Mouse (Mus musculus) heart, embryonic 10.5 days (tissue): ENCODE data around the gene Plscr2. TPM values are rescaled to one million over a fixed set of nuclear protein-coding genes. Genes with fewer than 3 reads are reported as not detected.

Experiments used
- DNase-seq: peaks from one replicate; pipeline ENCODE4 v3.0.0-alpha.2; 2017; ENCODE audit warnings: low spot score
- H3K27ac ChIP-seq: fragments of 300-500 bp; sonication (generic); 2 replicates; pipeline ENCODE4 v1.5.1; 2016; ENCODE audit warnings: mild to moderate bottlenecking
- H3K27me3 ChIP-seq: fragments of 300-500 bp; sonication (generic); 2 replicates; pipeline ENCODE4 v1.6.1; 2016; ENCODE audit warnings: mild to moderate bottlenecking; ENCODE audit not compliant: poor library complexity, insufficient read depth, severe bottlenecking
- H3K36me3 ChIP-seq: fragments of 300-500 bp; sonication (generic); 2 replicates; pipeline ENCODE4 v1.6.1; 2016; ENCODE audit warnings: mild to moderate bottlenecking, moderate library complexity
- H3K4me1 ChIP-seq: fragments of 300-500 bp; sonication (generic); 2 replicates; pipeline ENCODE4 v1.6.1; 2016; ENCODE audit warnings: mild to moderate bottlenecking
- H3K4me3 ChIP-seq: fragments of 300-500 bp; sonication (generic); 2 replicates; pipeline ENCODE4 v1.5.1; 2016; ENCODE audit warnings: mild to moderate bottlenecking, moderate library complexity
- H3K9me3 ChIP-seq: fragments of 300-500 bp; sonication (generic); 2 replicates; pipeline ENCODE4 v1.6.1; 2016; ENCODE audit warnings: mild to moderate bottlenecking, moderate library complexity
- WGBS: fragments of 180-500 bp; shearing (Covaris S2); methylation state at CpG from one replicate; pipeline ENCODE4 v1.1.7; 2016; 5-methylcytosine and 5-hydroxymethylcytosine counted together
- polyA plus RNA-seq: library from polyadenylated mRNA; unstranded; fragments of >200 nt; fragmentation: Nextera tagmentation; extraction: Ambion mirVana; gene quantifications from 2 replicates; pipeline ENCODE4 v1.2.1, GENCODE M21; 2016

The Plscr2 gene
- 0.85 and 2.6 TPM in 2 replicates for polyA plus RNA-seq

- DNase-seq: no peak
- peak within 1 kb of the TSS; percentile 10; the same call in 1 of the 2 replicates for H3K4me3 ChIP-seq
- no peaks in the 10 kb centered on the region for H3K9me3 ChIP-seq
- H3K4me1 ChIP-seq: peaks cover 13% of the 10 kb centered on the region
- 57% methylated on average over 9 of the region's 9 CpGs for WGBS
- peak within 1 kb of the TSS; percentile 78 for H3K27ac ChIP-seq
- peaks cover 11% of the 10 kb centered on the region for H3K36me3 ChIP-seq
- no peaks in the 10 kb centered on the region for H3K27me3 ChIP-seq
These were observed at the start of gene Plscr2 for GRCm38 (mm10) chr9:92275486-92276207. Plscr2 (plus strand) TSS chr9:92275602.

- 85% methylated on average over 3 of the region's 3 CpGs for WGBS
- DNase-seq: no peak
- H3K36me3 ChIP-seq: no peaks in the 10 kb centered on the region
- no peaks in the 10 kb centered on the region for H3K9me3 ChIP-seq
- peaks cover 5% of the 10 kb centered on the region; the same call in 1 of the 2 replicates for H3K4me1 ChIP-seq
- H3K27me3 ChIP-seq: no peaks in the 10 kb centered on the region
- H3K27ac ChIP-seq: no peak overlapping the region
- H3K4me3 ChIP-seq: no peak overlapping the region
These were observed 49.2 kb upstream of the Plscr2 start for GRCm38 (mm10) chr9:92226127-92226655.

- no peak overlapping the region for H3K27ac ChIP-seq
- no peaks in the 10 kb centered on the region for H3K9me3 ChIP-seq
- H3K36me3 ChIP-seq: no peaks in the 10 kb centered on the region
- no peak overlapping the region for H3K4me3 ChIP-seq
- DNase-seq: no peak
- H3K27me3 ChIP-seq: no peaks in the 10 kb centered on the region
- WGBS: 80% methylated on average over 3 of the region's 3 CpGs
- H3K4me1 ChIP-seq: peaks cover 5% of the 10 kb centered on the region; the same call in 1 of the 2 replicates
These were observed 48.6 kb upstream of the Plscr2 start for GRCm38 (mm10) chr9:92226795-92227194.

GRCm38 (mm10) chr9:92228867-92229832, 46.3 kb upstream of the Plscr2 start:
- Histone ChIP-seq H3K27ac (no peak overlapping the region), H3K4me1 (peaks cover 5% of the 10 kb centered on the region; the same call in 1 of the 2 replicates), H3K9me3 (no peaks in the 10 kb centered on the region)

GRCm38 (mm10) chr9:92229833-92230205, 45.6 kb upstream of the Plscr2 start:
- 46% methylated on average over 2 of the region's 2 CpGs for WGBS
- Histone ChIP-seq H3K27me3 (no peaks in the 10 kb centered on the region), H3K36me3 (no peaks in the 10 kb centered on the region), H3K27ac (no peak overlapping the region), H3K9me3 (no peaks in the 10 kb centered on the region), H3K4me3 (no peak overlapping the region), H3K4me1 (peaks cover 5% of the 10 kb centered on the region; the same call in 1 of the 2 replicates)
- DNase-seq: no peak

More at GRCm38 (mm10) chr9:92228867-92229832, 46.3 kb upstream of the Plscr2 start:
- no peaks in the 10 kb centered on the region for H3K27me3 ChIP-seq
- 89% methylated on average over 16 of the region's 16 CpGs for WGBS
- H3K4me3 ChIP-seq: no peak overlapping the region
- no peaks in the 10 kb centered on the region for H3K36me3 ChIP-seq
- DNase-seq: no peak

- peaks cover 3% of the 10 kb centered on the region; the same call in 1 of the 2 replicates for H3K4me1 ChIP-seq
- no peak overlapping the region for H3K27ac ChIP-seq
- no peaks in the 10 kb centered on the region for H3K9me3 ChIP-seq
- no peak overlapping the region for H3K4me3 ChIP-seq
- no peak for DNase-seq
- WGBS: 87% methylated on average over 11 of the region's 11 CpGs
- no peaks in the 10 kb centered on the region for H3K27me3 ChIP-seq
- no peaks in the 10 kb centered on the region for H3K36me3 ChIP-seq
These were observed 40.4 kb upstream of the Plscr2 start for GRCm38 (mm10) chr9:92234901-92235458.

GRCm38 (mm10) chr9:92248773-92249446, 26.5 kb upstream of the Plscr2 start:
- no peak for DNase-seq
- WGBS: 80% methylated on average over 7 of the region's 7 CpGs

GRCm38 (mm10) chr9:92249447-92249852, 26.0 kb upstream of the Plscr2 start, which contains the start of gene Plscr1:
Plscr1 (plus strand) TSS chr9:92249750.
- 51% methylated on average over 7 of the region's 7 CpGs for WGBS
- H3K9me3 ChIP-seq: no peaks in the 10 kb centered on the region
- no peak for DNase-seq

More at GRCm38 (mm10) chr9:92248773-92249446, 26.5 kb upstream of the Plscr2 start:
- H3K27ac ChIP-seq: no peak overlapping the region
- no peaks in the 10 kb centered on the region for H3K36me3 ChIP-seq
- no peak overlapping the region for H3K4me3 ChIP-seq
- H3K4me1 ChIP-seq: peaks cover 7% of the 10 kb centered on the region
- no peaks in the 10 kb centered on the region for H3K27me3 ChIP-seq
- no peaks in the 10 kb centered on the region for H3K9me3 ChIP-seq

GRCm38 (mm10) chr9:92249987-92250772, 25.2 kb upstream of the Plscr2 start:
- Histone ChIP-seq H3K27ac (peak overlapping the region; percentile 96), H3K36me3 (no peaks in the 10 kb centered on the region), H3K9me3 (no peaks in the 10 kb centered on the region), H3K4me3 (peak overlapping the region; percentile 73), H3K4me1 (peaks cover 7% of the 10 kb centered on the region), H3K27me3 (no peaks in the 10 kb centered on the region)
- under 1% methylated on average over 40 of the region's 40 CpGs for WGBS
- peak; percentile 93 for DNase-seq

More at GRCm38 (mm10) chr9:92249447-92249852, 26.0 kb upstream of the Plscr2 start, which contains the start of gene Plscr1:
- no peaks in the 10 kb centered on the region for H3K36me3 ChIP-seq
- peak within 1 kb of the TSS; percentile 73 for H3K4me3 ChIP-seq
- H3K27ac ChIP-seq: peak within 1 kb of the TSS; percentile 96
- no peaks in the 10 kb centered on the region for H3K27me3 ChIP-seq
- peaks cover 7% of the 10 kb centered on the region for H3K4me1 ChIP-seq

- Histone ChIP-seq H3K9me3 (no peaks in the 10 kb centered on the region), H3K27ac (no peak overlapping the region), H3K4me1 (peaks cover 7% of the 10 kb centered on the region), H3K27me3 (no peaks in the 10 kb centered on the region), H3K36me3 (no peaks in the 10 kb centered on the region), H3K4me3 (no peak overlapping the region)
- WGBS: 86% methylated on average over 5 of the region's 5 CpGs
- DNase-seq: no peak
These were observed 22.7 kb upstream of the Plscr2 start for GRCm38 (mm10) chr9:92252718-92253117.

GRCm38 (mm10) chr9:92253585-92254321, 21.6 kb upstream of the Plscr2 start:
- Histone ChIP-seq H3K36me3 (no peaks in the 10 kb centered on the region), H3K9me3 (no peaks in the 10 kb centered on the region), H3K27me3 (no peaks in the 10 kb centered on the region), H3K4me1 (peaks cover 7% of the 10 kb centered on the region), H3K27ac (no peak overlapping the region), H3K4me3 (no peak overlapping the region)
- whole genome bisulfite sequencing: 87% methylated on average over 10 of the region's 10 CpGs
- no peak for DNase-seq
